Comparison of ENCODE assay signal across 7 mouse cellular contexts in genomic region chr8:105171116-105172002, GRCm38 (mm10). TPM values are rescaled to one million over a fixed set of nuclear protein-coding genes. Genes with fewer than 3 reads are reported as not detected.
DNase-seq lines count a peak whose midpoint lies in the region; ATAC-seq and TF ChIP-seq lines count a peak whose summit lies in the region.

No protein-coding gene starts in this region.

- no peak for TF ChIP-seq POLR2A in kidney, adult 2 months (IDR thresholded peaks at IDR 0.05; ENCODE audit: low read depth, low read length)

- peak; percentile 76 to 91 for DNase-seq in adrenal gland, adult (ENCODE audit: inconsistent age in 2 of 2, low spot score in 1 of 2)
- peak; percentile 36 for DNase-seq in embryo, embryonic 11.5 days (ENCODE audit: low read depth, low spot score)
- DNase-seq in heart, adult 18-20 months = peak; percentile 78 to 81
- DNase-seq in kidney, adult 2 months = peak; percentile 76
- DNase-seq in liver = peak; percentile 51
- peak; percentile 28 to 47 for DNase-seq in spleen, postnatal 14 days (ENCODE audit: low spot score in 2 of 2)

- no peak for TF ChIP-seq CTCF in kidney, adult 2 months (conservative IDR thresholded peaks at IDR 0.05; ENCODE audit: insufficient read depth, insufficient read length, low read depth, low read length)

- H3K36me3 ChIP-seq in kidney, adult 2 months (ENCODE audit: control insufficient read depth, insufficient read depth, low read length) = no peaks in the 10 kb centered on the region

- H3K27ac ChIP-seq in kidney, adult 2 months (ENCODE audit: insufficient read depth, low read depth, low read length) = peak overlapping the region; percentile 77

- WGBS in kidney, adult 2 months = 1% methylated on average over 92 of the region's 92 CpGs

- 0 out of 2 replicates have a peak, but pooled peaks have one; percentile 25 for ATAC-seq in monocyte, adult 5-6 weeks (replicated peaks; ENCODE audit: insufficient number of reproducible peaks, low FRiP score, low TSS enrichment, poor library complexity, severe bottlenecking)

- no peaks in the 10 kb centered on the region for H3K27me3 ChIP-seq in kidney, adult 2 months (replicated peaks; ENCODE audit: control insufficient read depth, insufficient read depth, low read length)

- no peaks in the 10 kb centered on the region; the same call in 1 of the 2 replicates for H3K4me1 ChIP-seq in kidney, adult 2 months (ENCODE audit: control insufficient read depth, insufficient read depth, low read length)

- peak overlapping the region; percentile 99 for H3K4me3 ChIP-seq in kidney, adult 2 months (ENCODE audit: insufficient read depth, low read depth, low read length)

RNA-seq across cellular contexts. Expression of gene Cbfb, which starts 0.9 kb away (rescaled TPM):
- total RNA-seq in heart, adult 18-20 months (2021) = 10 to 100 TPM; 19.6 to 21.7 TPM
- polyA plus RNA-seq in kidney, adult 2 months (2012; rRNA removed) = 4.4 and 6.1 TPM in 2 replicates
- 167 to 180 TPM (median 174 TPM) in 3 replicates for total RNA-seq in monocyte, adult 5-6 weeks (2017)

RNA-seq across cellular contexts. Expression of gene Ces4a, which starts 39.8 kb away (rescaled TPM):
- total RNA-seq in heart, adult 18-20 months (2021) = not detected
- polyA plus RNA-seq in kidney, adult 2 months (2012; rRNA removed) = 0.03 TPM in 1 of 2 replicates, not detected in the other
- total RNA-seq in monocyte, adult 5-6 weeks (2017) = not detected in 3 replicates

RNA-seq across cellular contexts. Expression of gene D230025D16Rik, which starts 53.6 kb away (rescaled TPM):
- total RNA-seq in heart, adult 18-20 months (2021) = 10 to 100 TPM; 18.1 to 19.4 TPM
- polyA plus RNA-seq in kidney, adult 2 months (2012; rRNA removed) = 22.1 and 23.2 TPM in 2 replicates
- 28.8 to 39.0 TPM (median 32.3 TPM) in 3 replicates for total RNA-seq in monocyte, adult 5-6 weeks (2017)

Comparison
In these comparisons a context has a peak if more than half of its experiments do, and no peak if none do; other contexts are left out.
1. Peak in every context shown above with its lines: DNase-seq, ATAC-seq, H3K4me3 ChIP-seq and H3K27ac ChIP-seq.